Mouse (Mus musculus) lung, postnatal 25 days (tissue): ENCODE data around the gene Creb3l2.
"Not testable (repeated sequence)": the region's sequence is repeated elsewhere in the genome, so short reads cannot be mapped to it uniquely, and the experiment has no call there.

Experiments
- DNase-seq: peaks from one replicate; pipeline ENCODE4 v3.0.0; 2022; ENCODE audit warnings: low spot score

Gene Creb3l2

DNA sequence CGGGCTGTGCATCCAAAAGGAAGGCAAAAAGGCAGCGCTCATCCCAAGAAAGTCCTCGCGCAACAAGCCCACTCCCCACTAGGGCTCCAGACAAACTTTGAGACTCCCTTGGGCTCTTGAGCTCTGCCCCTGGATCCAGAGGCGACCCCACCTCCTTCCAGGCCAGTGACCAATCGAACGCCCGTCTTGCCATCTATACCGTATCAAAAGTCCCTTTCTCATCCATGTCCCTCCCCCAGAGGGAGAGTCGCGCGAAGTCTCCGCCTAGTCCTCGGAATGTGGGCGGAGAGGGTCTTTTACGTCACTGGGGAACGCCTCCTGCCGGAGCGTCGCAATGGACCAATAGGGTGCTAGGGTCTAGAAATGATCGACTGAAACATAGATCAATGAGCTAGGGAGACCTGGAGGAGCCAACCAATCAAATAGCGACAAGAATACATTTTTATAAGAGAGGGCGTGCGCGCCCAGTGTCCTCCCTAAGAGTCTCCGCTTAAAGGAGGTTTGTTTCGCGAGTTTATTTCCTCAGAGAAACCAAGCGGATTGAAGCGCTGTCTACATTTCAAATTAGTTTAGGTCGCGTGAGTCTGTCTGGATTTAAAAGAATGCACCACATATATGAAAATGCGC is at the start of gene Creb3l2:
TSS of gene Creb3l2 (minus strand) at position 106 of the 627 bp plus-strand sequence.
- DNase-seq, result peak; percentile 99

DNA sequence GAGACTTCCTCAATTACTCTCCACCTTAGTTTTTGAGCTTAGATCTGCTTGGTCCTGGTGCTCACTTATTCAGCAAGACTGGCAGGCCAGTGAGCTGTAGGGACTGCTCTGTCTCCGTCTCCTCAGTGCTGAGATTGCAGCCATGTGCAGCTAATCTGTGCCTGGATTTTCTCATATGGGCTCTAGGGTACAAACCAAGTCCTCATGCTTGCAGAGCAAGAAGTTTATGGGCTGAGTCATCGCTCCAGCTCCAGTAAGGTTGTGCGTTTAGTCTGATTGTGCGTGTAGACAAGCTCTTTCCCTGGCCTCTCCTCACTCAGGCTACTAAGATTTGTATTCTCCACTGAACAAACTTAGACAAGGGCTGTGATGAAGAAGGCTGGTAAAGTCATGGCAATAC is 44.6 kb upstream of the Creb3l2 start:
- no peak for DNase-seq

DNA sequence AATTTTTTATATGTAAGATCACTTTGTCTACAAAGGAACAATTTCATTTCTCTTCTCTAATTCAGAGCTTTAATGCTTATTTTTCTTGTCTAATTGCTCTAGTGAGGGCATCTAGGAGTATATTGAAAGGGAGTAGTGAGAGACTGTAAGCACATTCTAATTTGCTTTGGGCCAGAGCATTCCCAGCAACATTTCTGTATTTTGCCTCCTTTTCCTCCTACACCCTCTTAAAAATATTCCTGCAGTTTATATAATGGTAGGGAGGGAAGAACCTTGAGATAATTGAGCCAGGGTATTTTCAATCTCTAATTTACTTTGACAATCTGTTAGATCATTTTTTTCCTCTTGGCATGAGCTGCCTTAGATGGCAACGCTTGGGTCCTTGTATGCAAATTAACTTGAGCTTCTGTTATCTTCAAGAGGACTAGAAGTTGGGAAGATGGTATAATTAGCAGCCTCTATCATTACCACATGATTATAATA is 42.7 kb upstream of the Creb3l2 start:
- no peak for DNase-seq

DNA sequence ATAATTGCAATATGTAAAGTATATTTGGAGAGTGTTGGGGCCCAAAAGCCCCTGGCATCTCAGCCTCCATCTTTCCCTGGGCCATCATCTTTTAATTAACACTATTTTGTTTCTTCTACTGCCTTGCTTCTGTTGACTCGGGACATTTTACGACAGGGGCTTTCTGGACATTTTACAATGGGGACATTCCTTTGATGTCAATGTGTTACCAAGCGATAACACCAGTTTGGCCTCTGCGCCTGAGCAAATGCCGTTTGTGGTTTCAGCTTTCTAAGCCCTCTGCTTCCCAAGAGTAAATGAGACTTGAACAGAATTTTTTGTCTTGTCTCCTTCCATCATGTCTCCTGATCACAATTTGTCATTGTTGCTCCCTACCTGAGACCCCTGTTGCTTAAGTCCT is 41.3 kb upstream of the Creb3l2 start:
- no peak for DNase-seq

DNA sequence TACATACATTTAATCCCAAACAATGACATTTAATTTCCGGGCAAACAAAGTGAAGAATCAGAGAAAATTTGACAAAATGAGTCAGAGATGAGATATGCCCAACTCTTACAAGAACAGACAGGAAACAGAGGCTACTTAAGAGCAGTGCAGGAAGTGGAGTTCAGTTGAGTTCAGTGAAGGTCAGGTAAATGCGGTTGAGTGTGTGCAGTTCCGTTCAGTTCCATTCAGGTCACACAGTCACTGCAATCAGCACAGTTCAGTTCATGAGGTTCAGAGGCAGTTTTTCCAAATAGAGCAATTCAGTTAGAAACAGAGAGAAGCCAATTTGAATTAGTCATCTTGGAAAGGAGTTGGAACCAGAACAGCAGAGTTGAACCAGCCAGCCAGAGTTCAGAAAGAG is 39.2 kb upstream of the Creb3l2 start:
- no peak for DNase-seq

DNA sequence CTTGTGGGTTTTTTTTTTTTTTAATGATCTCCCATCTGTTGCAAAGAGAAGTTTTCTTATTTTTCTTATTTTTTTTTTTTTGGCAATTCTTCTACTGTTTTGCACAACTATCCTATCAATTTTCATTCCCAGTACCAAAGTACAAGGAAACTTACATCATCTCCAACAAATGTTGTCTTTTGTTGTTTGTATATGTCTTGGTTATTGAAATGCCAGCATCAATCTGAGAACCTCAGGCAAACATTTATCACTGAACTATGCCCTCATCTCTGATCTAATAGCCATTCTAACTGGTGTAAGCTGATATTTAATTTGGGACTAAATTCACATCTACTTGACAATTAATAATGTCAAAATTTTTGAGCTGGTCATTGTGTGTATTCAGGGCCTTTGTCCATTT is 38.1 kb upstream of the Creb3l2 start:
- no peak for DNase-seq

DNA sequence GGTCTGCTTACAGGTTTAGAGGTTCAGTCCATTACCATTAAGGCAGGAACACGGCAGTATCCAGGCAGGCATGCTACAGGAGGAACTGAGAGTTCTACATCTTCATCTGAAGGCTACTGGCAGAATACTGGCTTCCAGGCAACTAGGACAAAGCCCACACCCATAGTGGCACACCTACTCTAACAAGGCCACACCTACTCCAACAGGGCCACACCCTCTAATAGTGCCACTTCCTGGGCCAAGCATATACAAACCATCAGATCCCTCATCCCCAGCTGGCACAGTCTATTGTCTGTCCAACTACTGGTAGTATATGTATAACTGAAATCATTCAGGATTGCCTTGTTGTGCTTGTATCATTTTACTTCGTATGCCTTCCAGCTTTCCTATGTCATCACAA is 36.5 kb upstream of the Creb3l2 start:
- DNase-seq, result no peak

DNA sequence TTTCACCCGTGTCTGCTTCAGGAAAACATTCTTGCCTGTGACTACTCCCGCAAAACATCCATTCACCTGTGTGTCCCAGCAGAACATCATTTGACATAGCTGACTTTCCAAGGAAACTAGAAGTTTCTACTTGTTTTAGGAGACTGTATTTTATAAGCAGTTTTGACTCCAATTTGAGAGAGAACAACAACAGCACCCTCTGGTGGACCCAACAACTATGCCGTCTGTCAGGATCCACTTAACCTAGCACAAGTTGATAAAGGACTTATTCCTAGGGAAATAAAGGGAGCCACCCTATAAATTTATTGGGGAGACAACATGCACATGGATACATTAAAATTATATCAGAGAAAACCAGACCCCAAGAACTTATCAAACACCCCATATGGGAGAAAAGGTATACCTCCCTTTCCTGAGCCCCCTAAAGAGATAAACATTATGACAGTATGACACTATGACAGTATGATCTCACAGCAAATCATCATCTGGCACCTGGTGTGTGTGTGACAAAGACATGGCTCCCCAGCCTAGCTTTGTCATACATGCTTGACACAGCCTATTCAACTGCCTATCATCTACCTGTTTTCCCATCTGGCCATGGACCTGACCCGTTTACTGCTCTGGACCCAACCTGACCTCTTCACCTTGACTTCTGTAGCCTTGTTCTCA is 31.9 kb upstream of the Creb3l2 start:
- peak; percentile 28 for DNase-seq

DNA sequence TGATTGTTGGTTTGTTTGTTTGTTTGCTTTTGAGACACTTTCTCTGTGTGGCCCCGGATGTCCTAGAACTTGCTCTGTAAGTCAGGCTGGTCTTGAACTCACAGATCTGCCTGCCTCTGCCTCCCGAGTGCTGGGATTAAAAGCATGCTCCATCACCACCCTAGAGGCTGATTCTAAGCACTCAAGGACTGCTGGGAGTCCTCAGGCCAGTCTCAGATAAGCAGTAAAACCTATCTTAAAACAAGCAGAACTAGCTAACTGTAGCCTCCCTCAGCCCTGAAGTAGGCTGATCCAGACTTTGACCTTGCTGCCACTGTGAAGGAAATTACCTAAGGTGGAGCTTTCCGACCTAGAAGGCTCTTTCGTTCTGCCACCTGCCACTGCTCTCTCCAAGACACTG is 28.3 kb upstream of the Creb3l2 start:
- no peak for DNase-seq

DNA sequence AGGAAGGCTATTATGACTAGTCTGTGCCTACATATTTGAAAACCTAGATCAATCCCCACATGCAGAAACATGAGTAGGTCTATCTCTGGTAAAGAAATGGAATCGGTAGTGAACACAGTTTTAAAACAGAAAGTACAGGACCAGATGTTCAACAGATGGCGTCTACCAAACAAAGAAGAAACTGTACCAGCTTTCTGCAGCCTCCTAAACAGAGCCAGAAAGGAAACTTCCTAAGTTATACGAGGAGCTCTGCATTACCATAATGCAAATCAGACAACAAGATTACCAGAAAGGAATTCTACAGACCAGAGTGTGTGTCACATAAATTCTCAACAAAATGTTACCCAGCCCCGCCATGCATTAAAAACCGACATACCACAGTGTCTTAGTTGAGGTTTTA is 23.9 kb upstream of the Creb3l2 start:
- no peak for DNase-seq

DNA sequence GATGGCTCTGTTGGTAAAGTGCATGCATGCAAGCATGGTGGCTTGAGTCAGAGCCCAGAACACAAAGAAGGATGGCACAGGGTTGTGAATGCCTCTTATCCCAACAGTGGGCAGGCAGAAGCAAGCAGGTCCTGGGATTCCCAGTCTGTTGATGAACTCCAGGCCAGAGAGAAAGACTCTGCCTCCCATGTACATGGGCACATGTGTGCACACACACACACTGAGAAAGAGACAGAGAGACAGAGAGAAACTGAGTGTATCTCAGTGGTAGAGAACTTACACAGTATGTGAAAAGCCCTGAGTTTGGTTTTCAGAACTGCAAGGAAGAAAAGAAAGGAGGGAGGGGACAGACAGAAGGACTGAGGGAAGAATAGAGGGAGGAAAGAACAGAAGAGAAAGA is 23.4 kb upstream of the Creb3l2 start:
- no peak for DNase-seq

DNA sequence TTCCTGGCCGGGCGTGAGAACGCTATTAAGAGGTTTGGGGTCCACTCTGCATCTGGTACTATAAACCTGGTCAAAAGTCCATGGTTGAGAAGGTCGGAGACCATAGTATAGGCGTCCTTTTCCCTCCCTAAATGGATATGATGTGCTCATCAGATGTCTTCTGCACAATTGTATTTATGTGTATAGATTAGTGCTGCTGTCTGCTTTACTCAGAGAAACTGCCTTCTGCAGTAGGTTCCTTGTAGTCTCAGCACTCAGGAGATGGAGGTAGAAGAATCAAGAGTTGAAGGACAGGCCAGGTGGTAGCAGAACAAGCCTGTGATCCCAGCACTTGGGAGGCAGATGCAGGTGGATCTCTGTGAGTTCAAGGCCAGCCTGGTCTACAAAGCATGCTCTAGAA is 22.6 kb upstream of the Creb3l2 start:
- DNase-seq, result no peak

DNA sequence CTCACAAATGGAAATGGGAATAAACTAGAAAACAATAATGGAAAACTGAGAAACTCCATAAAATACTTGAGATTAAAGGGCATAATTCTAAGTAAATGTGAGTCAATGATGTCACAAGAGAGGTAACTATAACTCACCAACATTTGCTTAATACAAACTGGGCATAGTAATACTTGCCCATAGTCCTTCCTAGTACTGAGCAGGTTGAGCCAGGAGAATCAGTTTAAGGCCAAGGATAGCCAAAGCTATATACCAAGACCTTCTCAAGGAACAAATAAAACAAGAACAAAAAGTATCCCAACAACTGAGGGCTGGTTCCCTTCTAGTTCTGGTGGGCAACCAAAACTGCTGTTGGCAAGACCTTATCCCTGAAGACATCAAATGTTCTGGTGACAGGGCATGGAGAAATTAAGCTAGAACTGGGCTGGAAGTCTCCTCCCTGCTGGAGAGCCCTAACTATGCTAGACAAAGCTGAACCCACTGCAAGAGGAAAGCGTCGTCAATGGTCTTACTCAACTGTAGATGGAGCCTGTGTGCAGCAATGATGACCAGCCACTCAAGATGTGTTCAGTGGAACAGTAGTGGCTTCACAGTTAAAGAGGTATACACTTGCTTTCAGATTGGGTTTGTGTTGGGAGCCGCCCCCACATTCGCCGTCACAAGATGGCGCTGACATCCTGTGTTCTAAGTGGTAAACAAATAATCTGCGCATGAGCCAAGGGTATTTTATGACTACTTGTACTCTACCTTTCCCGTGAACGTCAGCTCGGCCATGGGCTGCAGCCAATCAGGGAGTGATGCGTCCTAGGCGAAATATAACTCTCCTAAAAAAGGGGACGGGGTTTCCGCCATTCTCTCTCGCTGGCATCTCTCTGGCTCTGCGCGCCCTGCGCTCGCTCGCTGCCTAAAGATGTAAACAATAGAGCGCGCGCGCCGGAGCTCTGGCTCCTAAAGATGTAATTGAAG is 21.9 kb upstream of the Creb3l2 start:
- DNase-seq, result peak; percentile 64

DNA sequence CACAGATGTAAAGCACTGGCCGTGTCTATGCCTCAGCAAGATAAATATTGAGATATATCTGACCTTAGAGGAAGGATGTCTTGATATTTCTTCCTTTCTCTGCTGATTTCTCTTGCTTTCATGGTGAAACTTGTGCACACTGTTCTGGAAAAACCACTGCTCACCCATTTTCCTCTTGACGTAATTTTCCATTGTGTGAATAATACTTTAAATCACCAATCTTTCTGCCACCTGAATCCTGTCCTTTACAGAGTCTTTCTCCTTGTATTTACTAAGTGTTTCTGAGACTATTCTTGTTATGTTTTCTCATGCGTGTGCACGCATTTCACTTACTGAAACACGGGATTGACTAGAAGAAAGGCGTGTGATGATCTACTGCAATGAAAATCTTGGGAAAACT is 18.7 kb upstream of the Creb3l2 start:
- no peak for DNase-seq

DNA sequence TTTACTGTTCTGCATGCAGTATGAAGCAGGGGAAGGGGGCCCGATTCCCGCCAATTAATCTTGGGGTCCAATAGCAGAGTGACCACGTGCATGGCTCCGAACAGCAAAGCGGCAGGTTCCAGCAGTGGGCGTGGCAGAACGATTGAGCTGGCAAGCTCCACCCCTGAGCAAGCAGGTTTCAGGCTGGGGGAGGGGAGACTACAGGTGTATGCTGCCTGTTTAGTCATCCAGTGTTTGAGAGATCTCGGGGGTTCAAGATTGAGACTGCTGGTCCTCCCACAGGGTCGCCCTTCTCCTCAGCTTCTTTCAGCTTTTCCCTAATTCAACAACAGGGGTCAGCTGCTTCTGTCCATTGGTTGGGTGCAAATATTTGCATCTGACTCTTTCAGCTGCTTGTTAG is 17.7 kb upstream of the Creb3l2 start:
- not testable (repeated sequence) for DNase-seq

DNA sequence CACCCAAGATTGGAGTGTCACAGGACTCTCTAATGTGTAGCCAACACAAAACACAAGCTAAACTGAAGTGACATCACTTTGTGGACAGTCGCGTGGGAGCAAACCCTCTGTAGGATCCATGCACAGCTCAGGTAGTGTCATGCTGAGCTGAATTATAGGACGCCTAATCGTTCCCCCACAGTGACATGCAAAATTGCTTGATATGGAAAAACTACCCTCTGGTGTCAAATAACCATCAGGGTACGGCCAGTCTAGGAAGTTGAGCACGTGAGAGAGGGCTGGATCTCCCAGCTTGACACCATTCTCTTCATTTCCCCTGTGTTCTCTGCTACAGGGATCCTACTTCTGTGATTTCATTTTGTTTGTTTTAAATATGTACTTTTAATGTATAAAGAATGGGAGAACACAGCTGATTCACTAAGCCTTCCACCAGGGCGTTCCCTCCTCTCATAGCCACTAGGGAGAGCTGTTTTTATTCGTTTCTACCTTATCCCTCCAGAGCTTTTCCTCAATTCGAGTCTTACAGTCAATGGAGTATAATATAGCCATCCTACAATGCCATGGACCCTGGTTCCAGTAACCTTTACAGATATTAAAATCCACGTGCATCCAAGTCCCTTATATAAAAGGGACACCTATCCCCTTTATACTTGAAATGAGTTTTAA is 16.2 kb upstream of the Creb3l2 start:
- no peak for DNase-seq

DNA sequence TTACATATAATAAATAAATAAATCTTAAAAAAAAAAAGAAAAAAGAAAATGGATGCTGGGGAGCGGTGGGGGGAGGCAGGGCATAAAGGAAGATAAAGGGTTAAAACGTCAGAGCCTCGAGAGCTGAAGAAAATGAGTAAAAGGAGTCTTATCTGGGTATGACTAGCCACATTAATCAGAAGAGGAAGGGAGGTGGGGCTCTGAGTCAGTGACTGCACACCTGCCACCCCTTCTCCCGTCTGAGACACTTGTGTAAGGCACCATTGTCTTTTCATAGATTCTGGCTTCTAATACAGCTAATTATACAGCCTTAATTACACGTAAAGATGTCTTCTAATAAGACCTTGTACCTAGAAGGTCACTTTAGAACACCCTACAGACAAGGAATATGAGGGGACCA is 13.6 kb upstream of the Creb3l2 start:
- DNase-seq, result no peak

DNA sequence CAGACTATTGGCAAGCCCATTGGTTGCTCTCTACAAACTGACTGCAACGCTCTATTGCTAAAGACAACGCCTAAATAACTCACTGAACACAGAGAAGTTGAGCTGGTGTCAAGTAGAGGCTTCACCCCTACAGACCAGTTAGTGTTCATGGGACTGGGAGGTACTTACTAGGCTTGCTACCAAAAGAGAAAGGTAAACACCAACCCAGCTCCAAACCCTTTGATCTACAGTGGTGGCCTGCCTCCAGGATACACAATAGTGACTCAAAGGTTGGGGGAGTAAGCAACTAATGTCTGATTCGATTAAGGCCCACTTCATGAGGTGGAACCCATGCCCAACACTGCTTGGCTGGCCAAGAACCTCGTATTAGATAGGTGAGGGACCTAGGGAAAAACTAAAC is 11.1 kb upstream of the Creb3l2 start:
- DNase-seq, result no peak

DNA sequence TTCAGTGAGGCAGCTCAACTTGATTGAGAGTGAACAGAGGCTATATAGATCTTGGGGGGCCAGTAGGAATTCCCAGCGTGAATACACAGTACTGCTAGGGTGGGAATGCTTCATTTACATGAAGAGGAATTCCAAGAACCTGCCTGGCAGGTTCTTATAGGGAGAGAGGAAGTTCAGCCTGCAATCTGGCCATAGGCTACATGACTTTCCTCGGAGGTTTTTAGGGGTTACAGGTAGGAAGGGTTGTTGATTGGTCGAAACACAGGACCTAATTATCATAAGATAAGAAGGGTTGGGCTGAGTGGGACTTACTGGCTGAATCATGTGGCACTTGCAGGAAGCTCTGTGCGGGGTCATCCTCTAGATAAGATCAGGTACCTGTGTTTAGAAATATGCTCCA is 9.7 kb upstream of the Creb3l2 start:
- no peak for DNase-seq

DNA sequence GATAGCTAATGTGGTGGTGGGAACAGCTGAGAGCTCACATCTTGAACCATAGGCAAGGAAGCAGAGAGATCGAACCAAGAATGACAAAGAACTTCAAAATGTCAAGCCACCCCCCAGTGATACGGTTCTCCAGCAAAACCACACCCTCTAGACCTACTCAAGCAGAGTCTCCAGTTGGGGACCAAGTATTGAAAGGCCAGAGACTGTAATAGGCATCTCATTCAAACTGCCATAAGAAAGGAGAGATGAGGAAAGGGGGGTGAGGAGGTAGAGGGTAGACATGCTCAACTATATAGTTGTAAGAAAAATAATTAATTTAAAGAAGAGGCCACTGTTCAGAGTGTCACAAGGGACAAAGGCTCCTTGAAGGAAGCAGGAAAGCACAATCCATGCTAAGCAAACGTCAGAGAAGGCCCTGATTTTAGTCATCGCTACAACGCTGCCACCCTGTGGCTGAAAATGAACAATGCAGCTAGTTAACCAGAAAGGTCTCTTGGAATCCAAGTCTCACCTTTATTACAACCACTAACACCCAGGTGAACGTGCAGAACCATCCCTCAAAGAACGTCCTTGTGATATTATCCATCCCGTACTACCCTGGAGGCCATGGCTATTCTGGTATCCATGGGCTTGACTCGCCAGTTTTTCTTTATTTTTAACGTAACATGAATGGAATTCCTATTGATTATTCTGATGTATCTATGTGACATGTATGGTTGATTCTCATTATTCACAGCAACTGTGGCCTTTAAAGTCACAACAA is 5.9 kb upstream of the Creb3l2 start:
- peak; percentile 75 for DNase-seq

DNA sequence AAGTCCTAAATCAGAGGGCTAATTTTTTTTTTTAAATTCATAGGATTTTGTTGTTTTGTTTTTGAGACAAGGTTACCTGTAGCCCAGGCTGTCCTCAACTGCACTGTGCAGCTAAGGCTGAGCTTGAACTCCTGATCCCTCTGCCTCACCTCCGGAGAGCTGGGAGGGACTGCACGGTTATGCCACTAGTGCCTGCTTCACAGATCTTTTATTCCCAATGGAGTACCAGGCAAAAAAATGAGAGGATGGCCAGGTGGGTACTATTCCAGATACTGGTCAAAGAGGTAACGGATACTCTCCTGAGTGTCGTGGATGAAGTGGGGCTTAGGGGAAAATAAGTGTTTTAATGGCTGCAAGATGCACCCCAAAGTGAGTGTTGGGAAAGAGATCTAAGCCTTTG is 835 bp upstream of the Creb3l2 start:
- DNase-seq, result no peak
